Mouse (Mus musculus) olfactory bulb, adult 2 months (tissue): ENCODE data around the gene Rubcnl.

Experiments
- CTCF ChIP-seq: fragments of 200-500 bp; IDR thresholded peaks from 2 replicates; pipeline ENCODE4 v1.5.1; 2012; ENCODE audit warnings: low read depth, mild to moderate bottlenecking, low read length, moderate library complexity; ENCODE audit not compliant: insufficient read depth
- POLR2A ChIP-seq: fragments of 200-500 bp; IDR thresholded peaks from 2 replicates; pipeline ENCODE4 v1.6.1; 2012; ENCODE audit warnings: mild to moderate bottlenecking, low read depth, low read length, moderate library complexity; ENCODE audit not compliant: insufficient read depth

GRCm38 (mm10) chr14:74986527-74986926 is 29.3 kb upstream of the Rubcnl start:
- TF ChIP-seq POLR2A (no peak), CTCF (no peak)
